Mouse (Mus musculus) liver, embryonic 14.5 days (tissue): ENCODE measurements around the gene Lcp2. TPM values are rescaled to one million over a fixed set of nuclear protein-coding genes. Genes with fewer than 3 reads are reported as not detected.
A peak's percentile ranks its signal among the peaks of the same experiment; 100 is the strongest.

ENCODE experiments used
- ATAC-seq: fragments of 200-750 bp; cut with Nextera tagmentation; 2 replicates; pipeline ENCODE4 v1.8.0; 2017; ENCODE audit warnings: moderate number of reproducible peaks, mild to moderate bottlenecking, moderate library complexity; ENCODE audit not compliant: insufficient read depth
- DNase-seq, 3 experiments: peaks; one replicate each; pipeline ENCODE4 v3.0.0-alpha.2; 2012 to 2013; ENCODE audit warnings: low read depth in 3 of 3, low spot score in 3 of 3
- H3K27ac ChIP-seq: fragments of 300-500 bp; sonication (generic); 2 replicates; pipeline ENCODE4 v1.5.1; 2014; ENCODE audit warnings: moderate library complexity, mild to moderate bottlenecking, control low read depth, inconsistent platforms
- H3K27me3 ChIP-seq: fragments of 300-500 bp; sonication (generic); 2 replicates; pipeline ENCODE4 v1.6.1; 2014; ENCODE audit warnings: mild to moderate bottlenecking, low read length, moderate library complexity; ENCODE audit not compliant: control insufficient read depth, insufficient read depth
- H3K36me3 ChIP-seq: fragments of 300-500 bp; sonication (generic); replicated peaks from 2 replicates; pipeline ENCODE4 v1.6.1; 2014; ENCODE audit warnings: low read depth; ENCODE audit not compliant: control insufficient read depth, insufficient read depth
- H3K4me1 ChIP-seq, 2 experiments: fragments of 200-500 bp in 1 of 2; fragments of 300-500 bp in 1 of 2; sonication (generic) in 1 of 2; replicated peaks; 2 replicates each; pipeline ENCODE4 v1.6.1; 2012 to 2014; ENCODE audit warnings: antibody characterized with exemption in 1 of 2, inconsistent platforms in 1 of 2, low read length in 1 of 2; ENCODE audit not compliant: control insufficient read depth in 2 of 2, insufficient read depth in 2 of 2
- H3K4me2 ChIP-seq: fragments of 300-500 bp; sonication (generic); 2 replicates; pipeline ENCODE4 v1.6.1; 2014; ENCODE audit warnings: low read depth, mild to moderate bottlenecking, control low read depth, moderate library complexity
- H3K4me3 ChIP-seq, 2 experiments: fragments of 200-500 bp in 1 of 2; fragments of 300-500 bp in 1 of 2; sonication (generic) in 1 of 2; 2 replicates each; pipeline ENCODE4 v1.5.1; 2012 to 2014; ENCODE audit warnings: low read depth in 2 of 2, low read length in 2 of 2, mild to moderate bottlenecking in 2 of 2, control low read depth in 1 of 2, inconsistent platforms in 1 of 2, moderate library complexity in 1 of 2; ENCODE audit not compliant: insufficient read depth in 1 of 2
- H3K9ac ChIP-seq: fragments of 300-500 bp; sonication (generic); replicated peaks from 2 replicates; pipeline ENCODE4 v1.6.1; 2014; ENCODE audit warnings: mild to moderate bottlenecking, control low read depth, moderate library complexity
- H3K9me3 ChIP-seq: fragments of 300-500 bp; sonication (generic); 2 replicates; pipeline ENCODE4 v1.6.1; 2016; ENCODE audit warnings: low read length, mixed read lengths; ENCODE audit not compliant: control insufficient read depth
- CTCF ChIP-seq: IDR thresholded peaks from 2 replicates; pipeline ENCODE4 v1.5.1; 2016; ENCODE audit warnings: antibody characterized with exemption, low read depth, control low read depth
- EP300 ChIP-seq: IDR thresholded peaks from 2 replicates; pipeline ENCODE4 v1.6.1; 2016; ENCODE audit warnings: antibody characterized with exemption, low read depth
- WGBS: fragments of 180-500 bp; shearing (Covaris S2); extraction: QIAGEN DNeasy Blood & Tissue Kit; methylation state at CpG from one replicate; pipeline ENCODE4 v1.1.7; 2014; ENCODE audit not compliant: insufficient replicate concordance; 5-methylcytosine and 5-hydroxymethylcytosine counted together
- polyA plus RNA-seq, 2 experiments: library from polyadenylated mRNA; depleted of rRNA in 1 of 2; stranded (reverse) in 1 of 2; unstranded in 1 of 2; fragments of >200 nt; fragmentation: Nextera tagmentation in 1 of 2; extraction: Ambion mirVana in 1 of 2; gene quantifications; 2 replicates each; pipeline versions ENCODE4 v1.2.1 to v1.2.3; 2012 to 2014

The Lcp2 gene
- polyA plus RNA-seq, 2 experiments = 6.8 to 7.1 TPM

- H3K4me1 ChIP-seq = peaks cover 0 to 8% of the 10 kb centered on the region in 2 experiments; a peak in 2 of 4 replicates
- no peaks in the 10 kb centered on the region for H3K27me3 ChIP-seq
- H3K9ac ChIP-seq = no peak overlapping the region
- ATAC-seq (no peak), DNase-seq (no peak)
- no peak overlapping the region for H3K4me3 ChIP-seq
- TF ChIP-seq CTCF (peak; percentile 91), EP300 (no peak)
- H3K4me2 ChIP-seq = no peak overlapping the region
- H3K9me3 ChIP-seq = no peaks in the 10 kb centered on the region
- H3K36me3 ChIP-seq = no peaks in the 10 kb centered on the region
- no peak overlapping the region for H3K27ac ChIP-seq
- 16% methylated on average over 15 of the region's 15 CpGs for WGBS
Measured at GRCm38 (mm10) chr11:34073776-34074175, 27.1 kb downstream of the Lcp2 start.

DNA sequence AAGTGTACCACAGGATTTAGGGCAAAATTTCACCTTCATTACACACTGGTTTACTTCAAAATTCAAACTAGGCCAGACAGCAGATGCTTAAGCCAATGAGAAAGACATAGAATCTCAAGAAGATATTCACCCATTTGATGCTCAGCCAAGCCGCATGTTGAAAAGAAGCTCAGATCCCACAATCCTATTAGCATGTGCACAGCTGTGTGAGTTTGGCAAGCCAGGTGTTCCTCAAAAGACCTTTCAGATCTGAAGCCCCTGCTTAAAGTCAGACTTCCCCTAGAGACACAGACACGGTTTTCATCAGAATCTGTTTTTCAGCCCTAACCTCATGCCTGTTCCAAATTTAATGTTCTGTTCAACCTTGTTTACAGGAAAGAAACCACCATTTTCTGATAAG, 31.1 kb downstream of the Lcp2 start:
- H3K27ac ChIP-seq = no peak overlapping the region
- H3K36me3 ChIP-seq = no peaks in the 10 kb centered on the region
- H3K27me3 ChIP-seq = no peaks in the 10 kb centered on the region
- H3K9ac ChIP-seq = no peak overlapping the region
- no peak overlapping the region for H3K4me2 ChIP-seq
- no peak overlapping the region for H3K4me3 ChIP-seq
- peaks cover 0 to 6% of the 10 kb centered on the region in 2 experiments; a peak in 1 of 4 replicates for H3K4me1 ChIP-seq
- no peak for DNase-seq
- no peak for TF ChIP-seq CTCF
- TF ChIP-seq EP300 = no peak
- 63% methylated on average over 2 of the region's 2 CpGs for WGBS
- H3K9me3 ChIP-seq = no peaks in the 10 kb centered on the region
- ATAC-seq = no peak

- TF ChIP-seq CTCF (no peak), EP300 (no peak)
- no peaks in the 10 kb centered on the region for H3K27me3 ChIP-seq
- peaks cover 0 to 4% of the 10 kb centered on the region in 2 experiments; a peak in 1 of 4 replicates for H3K4me1 ChIP-seq
- H3K9me3 ChIP-seq = no peaks in the 10 kb centered on the region
- ATAC-seq (no peak), DNase-seq (no peak)
- H3K27ac ChIP-seq = no peak overlapping the region
- no peak overlapping the region for H3K9ac ChIP-seq
- WGBS = 61% methylated on average over 7 of the region's 7 CpGs
- H3K36me3 ChIP-seq = no peaks in the 10 kb centered on the region
- no peak overlapping the region for H3K4me3 ChIP-seq
- no peak overlapping the region for H3K4me2 ChIP-seq
Measured at GRCm38 (mm10) chr11:34078581-34078980, 31.9 kb downstream of the Lcp2 start.

DNA sequence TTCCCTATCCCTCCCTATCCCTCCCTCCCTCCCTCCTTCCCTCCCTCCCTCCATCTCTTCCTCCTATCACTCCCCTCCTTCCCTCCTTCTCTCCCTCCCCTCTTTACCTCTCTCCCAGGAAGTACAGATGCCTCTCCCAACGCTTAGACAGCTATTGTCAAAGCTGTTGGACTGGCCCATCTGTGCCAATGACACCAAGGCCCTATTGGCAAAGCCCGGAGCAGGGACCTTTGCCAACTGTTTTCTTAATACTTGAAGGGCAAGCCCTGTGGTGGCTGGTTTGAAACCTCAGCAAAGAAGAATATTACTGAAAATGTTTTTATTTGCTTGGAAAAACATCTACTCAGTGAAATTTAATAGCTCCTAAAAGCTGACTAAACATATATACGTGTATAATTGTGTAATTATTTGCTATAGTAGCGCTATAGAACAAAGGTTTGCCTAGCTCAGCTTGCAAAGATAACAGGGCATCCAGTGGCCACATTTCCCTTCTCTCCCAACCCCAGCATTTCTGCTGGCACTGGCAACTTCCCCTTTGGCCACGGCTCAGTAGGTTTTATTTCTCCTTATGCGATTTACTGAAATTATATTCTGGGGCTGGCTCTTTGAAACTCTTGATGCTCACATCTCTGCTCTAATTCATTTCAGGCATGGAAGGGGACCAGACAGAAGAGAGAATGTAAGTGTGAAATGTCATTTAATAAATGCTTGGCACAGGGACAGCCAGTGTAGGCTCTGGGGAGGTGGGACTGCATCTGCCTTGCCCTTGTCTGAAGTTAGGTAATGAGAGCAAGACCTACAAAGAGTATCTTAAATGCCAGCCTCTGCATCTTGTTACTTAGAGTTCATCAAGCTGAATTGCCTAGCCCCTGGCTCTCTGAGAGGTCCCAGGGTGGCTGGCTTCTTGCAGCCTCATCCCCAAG, 33.1 kb downstream of the Lcp2 start:
- Histone ChIP-seq H3K9me3 (no peaks in the 10 kb centered on the region), H3K4me1 (no peaks in the 10 kb centered on the region), H3K9ac (no peak overlapping the region), H3K36me3 (no peaks in the 10 kb centered on the region), H3K27me3 (no peaks in the 10 kb centered on the region), H3K27ac (no peak overlapping the region), H3K4me3 (no peak overlapping the region), H3K4me2 (no peak overlapping the region)
- 42% methylated on average over 6 of the region's 6 CpGs for WGBS
- no peak for TF ChIP-seq CTCF
- no peak for TF ChIP-seq EP300
- ATAC-seq = no peak
- no peak for DNase-seq

DNA sequence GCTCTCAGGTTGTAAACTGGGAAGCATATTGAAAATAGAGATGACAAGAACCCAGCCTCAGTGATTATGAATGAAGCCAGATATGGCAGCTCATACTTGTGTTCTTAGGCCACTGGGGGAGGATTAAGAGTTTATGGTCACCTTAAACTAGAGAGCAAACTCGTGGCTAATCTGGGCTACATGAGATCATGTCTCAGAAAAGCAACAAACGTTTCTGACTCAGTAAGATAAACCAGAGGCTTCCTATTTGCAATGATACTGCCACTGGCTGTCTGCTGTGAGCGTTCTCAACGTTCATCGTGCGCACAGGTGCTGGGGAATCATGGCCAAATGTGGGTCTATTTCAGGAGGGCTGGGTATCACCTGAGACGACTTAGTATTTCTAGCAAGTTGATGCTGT, 37.1 kb downstream of the Lcp2 start:
- 20% methylated on average over 7 of the region's 7 CpGs for WGBS
- Histone ChIP-seq H3K27ac (no peak overlapping the region), H3K4me1 (no peaks in the 10 kb centered on the region), H3K4me3 (no peak overlapping the region), H3K9me3 (no peaks in the 10 kb centered on the region), H3K27me3 (no peaks in the 10 kb centered on the region), H3K9ac (no peak overlapping the region), H3K36me3 (no peaks in the 10 kb centered on the region), H3K4me2 (no peak overlapping the region)
- ATAC-seq = no peak
- TF ChIP-seq EP300 = no peak
- TF ChIP-seq CTCF = no peak
- DNase-seq = no peak
